Mouse (Mus musculus) small intestine, adult 2 months (tissue): ENCODE results near the gene Atp6v0a4. TPM values are rescaled to one million over a fixed set of nuclear protein-coding genes. Genes with fewer than 3 reads are reported as not detected.

Experiments
- H3K27ac ChIP-seq: fragments of 200-500 bp; 2 replicates; pipeline ENCODE4 v1.5.1; 2012; ENCODE audit warnings: low read depth, low read length, control low read depth, inconsistent platforms; ENCODE audit not compliant: insufficient read depth
- H3K27me3 ChIP-seq: fragments of 200-500 bp; 2 replicates; pipeline ENCODE4 v1.6.1; 2012; ENCODE audit warnings: mild to moderate bottlenecking, moderate library complexity, low read length, inconsistent platforms; ENCODE audit not compliant: control insufficient read depth, insufficient read depth
- H3K36me3 ChIP-seq: fragments of 200-500 bp; 2 replicates; pipeline ENCODE4 v1.6.1; 2012; ENCODE audit warnings: mild to moderate bottlenecking, low read length, control low read depth, inconsistent platforms; ENCODE audit not compliant: control insufficient read depth, insufficient read depth
- H3K4me1 ChIP-seq: fragments of 200-500 bp; 2 replicates; pipeline ENCODE4 v1.6.1; 2012; ENCODE audit warnings: low read length, inconsistent platforms, mixed read lengths; ENCODE audit not compliant: control insufficient read depth, insufficient read depth, insufficient read length
- H3K4me3 ChIP-seq: fragments of 200-500 bp; 2 replicates; pipeline ENCODE4 v1.5.1; 2012; ENCODE audit warnings: low read depth, mild to moderate bottlenecking, control low read depth, inconsistent platforms, low read length, moderate library complexity
- CTCF ChIP-seq: fragments of 200-500 bp; IDR thresholded peaks from 2 replicates; pipeline ENCODE4 v1.5.1; 2012; ENCODE audit warnings: low read depth, mild to moderate bottlenecking, control low read depth, inconsistent platforms, low read length, moderate library complexity, mixed read lengths; ENCODE audit not compliant: insufficient replicate concordance, insufficient read length; ENCODE audit errors: extremely low read depth
- POLR2A ChIP-seq: fragments of 200-500 bp; IDR thresholded peaks from 2 replicates; pipeline ENCODE4 v1.6.1; 2012; ENCODE audit warnings: low read depth, mild to moderate bottlenecking, control low read depth, inconsistent platforms, low read length, moderate library complexity
- WGBS: fragments of 180-500 bp; shearing (Covaris S2); methylation state at CpG from one replicate; pipeline ENCODE4 v1.1.7; 2018; 5-methylcytosine and 5-hydroxymethylcytosine counted together
- polyA plus RNA-seq: library from polyadenylated mRNA; depleted of rRNA; stranded (reverse); fragments of >200 nt; gene quantifications from 2 replicates; pipeline ENCODE4 v1.2.3, GENCODE M21; 2012

Atp6v0a4 gene
- polyA plus RNA-seq, 1 experiment: not detected

- H3K4me1 ChIP-seq: no peaks in the 10 kb centered on the region
- H3K27me3 ChIP-seq: no peaks in the 10 kb centered on the region
- no peaks in the 10 kb centered on the region for H3K36me3 ChIP-seq
- WGBS: 70% methylated on average over 5 of the region's 5 CpGs
- no peak overlapping the region for H3K27ac ChIP-seq
- TF ChIP-seq CTCF (no peak), POLR2A (no peak)
- H3K4me3 ChIP-seq: no peak overlapping the region
Observed at GRCm38 (mm10) chr6:38058805-38059204, 65.6 kb downstream of the Atp6v0a4 start.

GRCm38 (mm10) chr6:38055471-38056330, 68.7 kb downstream of the Atp6v0a4 start:
- Histone ChIP-seq H3K27me3 (no peaks in the 10 kb centered on the region), H3K36me3 (no peaks in the 10 kb centered on the region), H3K4me3 (no peak overlapping the region), H3K4me1 (no peaks in the 10 kb centered on the region), H3K27ac (no peak overlapping the region)
- no peak for TF ChIP-seq POLR2A
- no peak for TF ChIP-seq CTCF
- 72% methylated on average over 15 of the region's 15 CpGs for WGBS

GRCm38 (mm10) chr6:38049601-38050000, 74.8 kb downstream of the Atp6v0a4 start:
- H3K4me3 ChIP-seq: no peak overlapping the region
- no peaks in the 10 kb centered on the region for H3K27me3 ChIP-seq
- H3K36me3 ChIP-seq: no peaks in the 10 kb centered on the region
- 94% methylated on average over 6 of the region's 6 CpGs for WGBS
- no peaks in the 10 kb centered on the region for H3K4me1 ChIP-seq
- no peak overlapping the region for H3K27ac ChIP-seq
- TF ChIP-seq POLR2A: no peak
- TF ChIP-seq CTCF: no peak

- WGBS: 76% methylated on average over 6 of the region's 6 CpGs
- Histone ChIP-seq H3K4me3 (no peak overlapping the region), H3K4me1 (no peaks in the 10 kb centered on the region), H3K36me3 (no peaks in the 10 kb centered on the region), H3K27me3 (no peaks in the 10 kb centered on the region), H3K27ac (no peak overlapping the region)
- no peak for TF ChIP-seq CTCF
- TF ChIP-seq POLR2A: no peak
Observed at GRCm38 (mm10) chr6:38048800-38049561, 75.4 kb downstream of the Atp6v0a4 start.

- Histone ChIP-seq H3K4me1 (no peaks in the 10 kb centered on the region), H3K4me3 (no peak overlapping the region), H3K36me3 (no peaks in the 10 kb centered on the region), H3K27me3 (no peaks in the 10 kb centered on the region), H3K27ac (no peak overlapping the region)
- 90% methylated on average over 4 of the region's 4 CpGs for WGBS
- TF ChIP-seq POLR2A: no peak
- TF ChIP-seq CTCF: no peak
Observed at GRCm38 (mm10) chr6:38048003-38048402, 76.4 kb downstream of the Atp6v0a4 start.

GRCm38 (mm10) chr6:38046838-38047237, 77.5 kb downstream of the Atp6v0a4 start, which contains the start of gene Svopl:
Gene Svopl (minus strand): TSS chr6:38046996.
- 38% methylated on average over 6 of the region's 6 CpGs for WGBS
- H3K4me1 ChIP-seq: no peaks in the 10 kb centered on the region
- H3K27ac ChIP-seq: no peak within 1 kb of the TSS
- TF ChIP-seq CTCF (no peak), POLR2A (no peak)
- H3K36me3 ChIP-seq: no peaks in the 10 kb centered on the region
- H3K27me3 ChIP-seq: no peaks in the 10 kb centered on the region
- no peak within 1 kb of the TSS for H3K4me3 ChIP-seq

GRCm38 (mm10) chr6:38032801-38033566, 91.4 kb downstream of the Atp6v0a4 start:
- H3K4me3 ChIP-seq: no peak overlapping the region
- TF ChIP-seq CTCF (no peak), POLR2A (no peak)
- H3K4me1 ChIP-seq: peaks cover 4% of the 10 kb centered on the region; the same call in 1 of the 2 replicates
- H3K27me3 ChIP-seq: no peaks in the 10 kb centered on the region
- no peaks in the 10 kb centered on the region for H3K36me3 ChIP-seq
- 72% methylated on average over 5 of the region's 5 CpGs for WGBS
- H3K27ac ChIP-seq: no peak overlapping the region
